Mouse (Mus musculus) cerebellum, adult 2 months (tissue): ENCODE results near the gene Kcnq2.

ENCODE experiments used
- CTCF ChIP-seq: fragments of 200-500 bp; IDR thresholded peaks from 2 replicates; pipeline ENCODE4 v1.5.1; 2011; ENCODE audit warnings: low read depth, mild to moderate bottlenecking, control low read depth, low read length, moderate library complexity, borderline replicate concordance; ENCODE audit not compliant: insufficient read depth
- POLR2A ChIP-seq: fragments of 200-500 bp; IDR thresholded peaks from 2 replicates; pipeline ENCODE4 v1.6.1; 2011; ENCODE audit warnings: low read length, control low read depth, borderline replicate concordance; ENCODE audit not compliant: insufficient read depth

DNA sequence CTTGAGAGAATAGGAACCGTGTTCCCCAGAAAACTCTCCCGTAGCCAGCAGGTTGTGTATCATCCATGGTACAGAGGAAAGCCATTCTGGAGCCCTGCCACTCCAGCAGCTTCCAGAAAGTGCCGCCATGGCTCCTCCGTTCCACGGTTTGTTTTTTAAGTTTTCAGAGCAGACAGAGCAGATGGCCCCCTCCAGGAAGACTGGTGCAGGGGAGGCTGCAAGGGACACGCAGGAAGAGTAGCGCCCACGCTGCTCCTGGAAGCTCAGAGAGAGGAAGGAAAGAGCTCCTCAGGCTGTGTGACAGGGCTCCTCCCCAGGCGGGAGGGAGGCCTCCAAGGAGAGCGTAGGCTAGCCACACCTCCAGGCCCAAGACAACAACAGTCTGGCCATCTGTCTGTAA is 15.1 kb downstream of the Kcnq2 start:
- TF ChIP-seq POLR2A (0 out of 2 replicates have a peak, but pooled peaks have one; percentile 35), CTCF (no peak)
